Mouse (Mus musculus) heart, postnatal 36 days (tissue): ENCODE results near the gene Bcas1. TPM values are rescaled to one million over a fixed set of nuclear protein-coding genes. Genes with fewer than 3 reads are reported as not detected.

Experiments used
- DNase-seq, 2 experiments: peaks; one replicate each; pipeline ENCODE4 v3.0.0; 2021 to 2022
- intact Hi-C: fragments of 180-260 bp; cut with DNase I; formaldehyde crosslinking; loops from one replicate; pipeline ENCODE4 v1.15.1; 2025
- total RNA-seq, 2 experiments: library from RNA; stranded (reverse); gene quantifications; 2 replicates each; pipeline ENCODE4 v1.2.3; 2021

Bcas1 gene
- total RNA-seq, 2 experiments from 2014 or later, result not detected

DNA sequence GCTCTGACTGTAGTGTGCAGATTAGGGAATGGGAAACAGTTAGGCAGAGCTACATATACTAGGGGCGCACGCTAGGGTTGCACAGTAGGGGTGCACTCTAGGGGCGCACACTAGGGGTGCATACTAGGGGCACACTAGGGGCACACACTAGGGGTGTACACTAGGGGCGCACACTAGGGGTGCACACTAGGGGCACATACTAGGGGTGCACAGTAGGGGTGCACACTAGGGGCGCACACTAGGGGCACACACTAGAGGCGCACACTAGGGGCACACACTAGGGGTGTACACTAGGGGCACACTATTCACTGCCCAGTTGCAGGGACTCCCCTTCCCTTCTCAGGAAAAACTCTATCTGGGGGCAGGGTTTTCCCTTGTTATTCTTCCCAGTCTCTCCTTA, 75.8 kb downstream of the Bcas1 start:
- intact Hi-C loops, result no loop called here
- DNase-seq, result no peak

- no peak for DNase-seq
- intact Hi-C loops, result no loop called here
Measured at GRCm38 (mm10) chr2:170349784-170350183, 77.9 kb downstream of the Bcas1 start.

- intact Hi-C loops, result no loop called here
- DNase-seq, result no peak
Measured at GRCm38 (mm10) chr2:170349096-170349495, 78.5 kb downstream of the Bcas1 start.

DNA sequence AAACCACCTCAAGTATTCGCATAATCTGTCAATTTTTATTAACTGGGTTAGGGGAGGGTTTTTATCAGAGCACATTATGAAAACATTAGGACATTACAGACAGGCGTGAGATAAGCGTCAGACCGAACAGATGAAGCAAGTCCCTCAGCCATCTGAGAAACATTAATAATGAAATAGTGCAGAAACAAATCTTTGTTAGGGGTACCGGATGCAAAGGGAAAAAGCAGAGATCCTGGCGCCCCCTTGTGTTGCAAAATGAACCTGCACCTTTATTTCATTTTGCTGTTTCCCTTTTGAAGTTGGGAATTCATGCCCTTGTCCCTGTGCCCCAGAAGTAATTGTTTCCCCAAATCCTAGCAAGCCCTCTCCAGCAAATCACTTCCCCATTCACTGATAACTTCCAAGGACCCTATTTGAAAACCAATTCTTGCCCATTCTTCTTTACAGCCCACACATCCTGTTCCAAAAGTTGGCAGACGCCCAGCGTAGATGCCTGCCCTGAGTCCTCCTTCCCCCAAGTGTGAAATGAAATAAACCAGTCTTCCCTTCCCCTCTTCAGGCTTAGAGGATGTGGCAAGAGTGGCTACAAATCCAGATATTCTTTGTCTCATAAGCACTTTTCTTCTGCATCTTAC, 80.4 kb downstream of the Bcas1 start:
- peak; percentile 70 to 73 for DNase-seq
- intact Hi-C loops, result no loop called here

- intact Hi-C loops, result no loop called here
- DNase-seq, result peak in 1 of 2 experiments; percentile 15
Measured at GRCm38 (mm10) chr2:170345410-170345793, 82.2 kb downstream of the Bcas1 start.

- no peak for DNase-seq
- intact Hi-C loops, result no loop called here
Measured at GRCm38 (mm10) chr2:170344502-170345409, 82.9 kb downstream of the Bcas1 start.

DNA sequence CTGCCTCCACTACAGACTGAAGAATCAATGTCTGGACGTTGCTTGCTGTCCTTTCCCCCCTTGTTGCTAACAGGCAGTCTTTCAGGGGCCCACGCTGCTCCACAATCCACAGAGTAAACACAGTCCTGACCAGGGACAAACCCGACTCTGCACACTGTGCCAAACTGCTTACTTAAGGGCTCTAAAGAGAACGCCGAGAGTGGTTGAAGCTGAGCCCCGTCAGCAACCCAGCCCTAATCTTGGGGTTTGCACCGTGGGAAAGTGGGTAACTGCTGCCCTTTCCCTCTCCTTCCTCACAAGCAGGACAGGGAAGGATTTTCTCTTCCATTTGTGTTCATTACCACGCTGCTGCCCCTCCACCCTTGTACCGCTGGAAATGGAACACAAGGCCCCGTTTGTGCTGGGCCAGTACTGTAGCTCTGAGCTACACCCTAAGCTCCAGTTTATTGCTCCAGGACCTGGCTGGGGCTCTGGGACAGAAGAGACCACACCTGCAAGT, 83.8 kb downstream of the Bcas1 start:
- intact Hi-C loops, result loop anchor here (1.0 to 2.0 kb wide), 2 partner anchors 21 to 227 kb away; no protein-coding TSS in a partner anchor
- DNase-seq, result no peak

DNA sequence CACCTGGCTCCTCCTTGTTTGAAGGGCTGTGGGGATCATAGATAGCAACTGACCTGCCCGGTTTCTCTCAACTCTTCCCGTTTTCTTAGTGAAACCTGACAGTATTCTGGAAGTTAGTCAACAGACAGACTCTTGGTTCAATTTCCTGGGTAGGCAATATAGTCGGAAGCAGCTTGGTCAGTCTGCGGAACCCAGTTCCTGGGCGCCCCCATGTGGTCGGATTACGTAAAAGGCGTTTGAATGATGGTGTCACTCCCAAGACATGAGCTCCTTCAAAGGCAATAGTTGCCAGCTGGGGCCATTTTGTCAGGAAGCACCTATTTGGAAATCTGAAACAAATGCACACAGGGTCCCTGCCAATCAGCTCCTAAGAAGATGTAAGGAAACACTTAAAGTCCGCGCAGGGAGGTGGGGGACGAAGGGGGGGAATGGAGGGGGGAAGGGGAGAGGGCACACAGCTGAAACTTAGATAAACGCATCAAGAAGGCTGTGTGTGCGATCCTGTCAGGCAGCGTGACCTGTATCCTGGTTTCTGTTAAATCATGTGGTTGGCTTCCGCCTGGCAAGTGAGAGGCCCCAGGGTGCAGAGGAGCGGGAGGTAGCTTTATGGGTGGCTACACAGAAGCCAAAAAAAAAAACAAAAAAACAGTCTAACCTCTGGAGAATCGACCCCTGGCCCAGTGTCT, 84.4 kb downstream of the Bcas1 start:
- peak; percentile 63 to 76 for DNase-seq
- intact Hi-C loops, result loop anchor here (1.0 to 2.0 kb wide), 2 partner anchors 20 to 226 kb away; no protein-coding TSS in a partner anchor

DNA sequence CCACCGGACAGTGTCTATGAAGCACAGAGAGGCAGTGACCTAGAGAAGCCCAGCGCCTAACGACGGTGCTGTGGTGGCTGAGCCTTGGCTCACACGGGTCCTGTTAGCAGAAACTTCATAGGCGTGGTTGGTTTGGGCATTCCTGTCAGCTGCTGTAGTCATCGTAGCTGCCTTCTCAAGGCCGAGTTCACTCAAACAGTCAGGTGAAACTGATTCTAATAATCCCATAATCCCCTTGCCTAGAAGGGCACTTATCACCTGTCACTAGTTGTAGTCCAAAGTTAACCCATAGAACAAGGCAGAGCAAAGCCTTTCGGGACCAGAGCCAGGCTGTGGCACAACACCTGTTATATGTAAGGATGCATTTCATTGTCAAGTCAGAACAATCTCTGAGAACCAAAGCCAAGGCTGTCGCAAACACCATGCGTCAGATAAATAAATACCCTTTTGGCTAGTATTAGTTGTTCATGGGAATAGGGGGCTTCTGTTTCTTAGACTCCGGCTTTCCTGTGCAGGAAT, 85.3 kb downstream of the Bcas1 start:
- intact Hi-C loops, result loop anchor here (2.0 kb wide), 1 partner anchor 20 kb away; no protein-coding TSS in a partner anchor
- no peak for DNase-seq

DNA sequence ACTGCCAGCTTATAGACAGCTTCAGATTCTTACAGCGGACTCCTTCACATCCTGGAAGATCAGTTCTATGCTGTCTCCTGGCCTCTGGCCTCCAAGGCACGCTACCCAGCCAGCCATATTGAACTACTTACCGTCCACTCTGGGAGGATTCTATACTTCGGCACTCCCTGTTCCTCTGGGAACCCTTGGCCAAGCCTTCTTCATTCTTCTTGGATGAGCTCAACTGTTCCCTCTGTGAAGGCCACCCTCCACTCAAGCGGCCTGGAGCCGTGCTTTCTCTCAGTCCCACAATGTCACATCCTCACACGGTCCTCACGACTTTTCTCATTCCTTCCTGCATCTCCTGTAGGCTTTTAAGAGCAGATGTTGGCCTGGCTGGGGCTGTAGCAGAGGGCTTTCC, 86.5 kb downstream of the Bcas1 start:
- DNase-seq, result no peak
- intact Hi-C loops, result no loop called here

DNA sequence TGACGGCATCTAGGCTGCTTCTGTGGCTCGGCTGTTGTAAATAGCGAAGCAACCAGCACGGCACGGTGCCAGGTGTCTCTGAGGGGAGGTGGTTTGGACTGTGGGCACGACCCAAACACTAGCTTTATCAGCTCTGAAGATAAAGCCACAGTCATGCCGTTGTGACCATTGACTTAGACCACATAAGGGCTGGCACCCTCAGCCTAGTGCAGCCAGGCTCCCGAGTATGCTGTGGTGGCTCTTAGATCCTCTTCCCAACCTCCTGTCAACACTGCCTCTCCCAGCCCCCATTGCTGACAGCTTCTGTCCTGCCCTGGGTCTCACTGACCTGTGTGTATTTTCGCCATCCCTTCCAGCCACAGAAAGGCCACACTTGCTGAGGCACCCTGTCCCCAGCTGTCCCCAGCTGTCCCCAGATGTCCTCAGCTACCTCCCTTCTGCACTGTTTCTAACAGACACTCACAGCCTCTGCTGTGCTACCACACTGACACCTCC, 91.3 kb downstream of the Bcas1 start:
- peak in 1 of 2 experiments; percentile 48 for DNase-seq
- intact Hi-C loops, result no loop called here

DNA sequence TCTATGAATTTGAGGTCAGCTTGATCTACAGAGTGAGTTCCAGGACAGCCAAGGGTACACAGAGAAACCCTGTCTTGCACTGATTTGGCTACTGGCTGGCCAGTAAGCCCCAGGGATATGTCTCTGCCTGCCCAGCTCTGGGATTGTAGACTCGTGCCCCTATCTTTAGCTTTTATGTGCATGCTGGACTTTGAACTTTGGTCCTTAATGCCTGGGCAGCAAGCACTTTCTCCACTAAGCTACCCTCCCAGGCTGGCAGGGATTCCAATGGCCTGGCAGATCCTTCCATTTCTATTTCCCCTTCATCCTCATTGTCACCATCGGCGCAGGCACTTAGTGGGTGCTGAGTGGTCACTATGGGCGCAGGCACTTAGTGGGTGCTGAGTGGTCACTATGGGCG, 92.5 kb downstream of the Bcas1 start:
- intact Hi-C loops, result no loop called here
- DNase-seq, result no peak

DNA sequence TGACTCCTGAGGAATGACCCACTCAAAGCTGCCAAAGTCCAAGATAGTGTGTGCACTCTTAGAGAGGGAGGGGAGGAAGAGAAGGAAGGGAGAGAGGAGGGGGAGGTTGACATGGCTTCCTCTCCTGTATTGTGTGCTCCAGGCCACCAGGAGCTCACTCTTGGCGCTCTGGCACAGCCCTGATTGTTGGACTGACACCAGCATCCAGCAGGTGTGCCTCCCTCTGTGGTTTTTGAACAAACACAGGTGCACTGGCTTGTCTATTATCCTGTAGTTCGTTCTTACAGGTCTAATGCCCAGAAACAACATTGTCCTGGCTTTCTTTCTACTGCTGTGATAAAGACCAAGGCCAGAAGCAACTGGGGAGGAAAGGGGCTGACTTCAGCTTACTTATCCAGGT, 95.8 kb downstream of the Bcas1 start:
- intact Hi-C loops, result no loop called here

DNA sequence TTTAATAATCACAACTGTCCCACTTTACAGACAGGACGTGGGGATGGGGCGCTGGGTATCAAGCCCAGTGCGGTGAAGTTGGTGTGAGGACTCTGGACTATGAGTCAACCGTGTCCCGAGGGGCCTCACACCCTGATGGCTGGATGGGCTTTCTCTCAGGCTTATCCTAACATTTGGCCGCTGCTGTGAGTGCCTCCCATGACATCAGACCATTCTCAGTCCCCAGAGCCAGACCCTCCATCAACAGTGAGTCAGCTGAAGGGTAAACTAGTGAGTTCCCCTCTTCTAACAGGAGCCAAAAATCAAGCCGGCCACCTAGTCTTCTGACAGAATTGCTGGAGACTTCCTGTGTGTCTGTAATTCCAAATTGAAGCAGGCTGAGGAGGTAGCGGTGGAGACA, 97.2 kb downstream of the Bcas1 start:
- intact Hi-C loops, result no loop called here
- DNase-seq, result peak; percentile 61 to 65

More for the DNA sequence above, 95.8 kb downstream of the Bcas1 start:
- no peak for DNase-seq

- intact Hi-C loops, result no loop called here
- peak in 1 of 2 experiments; percentile 34 for DNase-seq
Measured at GRCm38 (mm10) chr2:170329921-170330320, 97.7 kb downstream of the Bcas1 start.

- intact Hi-C loops, result loop anchor here (2.0 kb wide), 1 partner anchor 19 kb away; no protein-coding TSS in a partner anchor
- DNase-seq, result peak in 1 of 2 experiments; percentile 55
Measured at GRCm38 (mm10) chr2:170323925-170324347, 103.7 kb downstream of the Bcas1 start.

GRCm38 (mm10) chr2:170322013-170322414, 105.6 kb downstream of the Bcas1 start:
- intact Hi-C loops, result loop anchor here (2.0 kb wide), 1 partner anchor 21 kb away; no protein-coding TSS in a partner anchor
- peak in 1 of 2 experiments; percentile 49 for DNase-seq

DNA sequence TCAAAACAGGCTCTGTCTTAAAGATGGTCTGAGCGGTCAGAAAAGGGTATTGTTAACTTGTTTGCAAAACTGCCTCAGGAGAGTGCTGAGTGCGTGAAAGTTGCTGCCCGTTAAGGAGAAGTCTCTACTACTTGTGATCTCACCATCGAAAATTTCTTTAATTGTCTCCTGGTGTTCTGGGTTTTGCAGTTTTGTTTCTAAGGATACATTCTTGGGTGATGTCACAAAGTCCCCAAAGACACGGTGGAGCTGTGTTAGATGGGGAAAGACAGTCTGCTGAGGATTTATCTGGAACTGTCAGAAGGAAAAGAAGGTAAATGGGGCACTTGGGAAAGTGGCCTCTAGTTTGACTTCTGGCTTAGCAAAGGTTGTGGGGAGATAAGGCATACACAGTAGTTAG, 106.1 kb downstream of the Bcas1 start:
- peak in 1 of 2 experiments; percentile 46 for DNase-seq
- intact Hi-C loops, result no loop called here

DNA sequence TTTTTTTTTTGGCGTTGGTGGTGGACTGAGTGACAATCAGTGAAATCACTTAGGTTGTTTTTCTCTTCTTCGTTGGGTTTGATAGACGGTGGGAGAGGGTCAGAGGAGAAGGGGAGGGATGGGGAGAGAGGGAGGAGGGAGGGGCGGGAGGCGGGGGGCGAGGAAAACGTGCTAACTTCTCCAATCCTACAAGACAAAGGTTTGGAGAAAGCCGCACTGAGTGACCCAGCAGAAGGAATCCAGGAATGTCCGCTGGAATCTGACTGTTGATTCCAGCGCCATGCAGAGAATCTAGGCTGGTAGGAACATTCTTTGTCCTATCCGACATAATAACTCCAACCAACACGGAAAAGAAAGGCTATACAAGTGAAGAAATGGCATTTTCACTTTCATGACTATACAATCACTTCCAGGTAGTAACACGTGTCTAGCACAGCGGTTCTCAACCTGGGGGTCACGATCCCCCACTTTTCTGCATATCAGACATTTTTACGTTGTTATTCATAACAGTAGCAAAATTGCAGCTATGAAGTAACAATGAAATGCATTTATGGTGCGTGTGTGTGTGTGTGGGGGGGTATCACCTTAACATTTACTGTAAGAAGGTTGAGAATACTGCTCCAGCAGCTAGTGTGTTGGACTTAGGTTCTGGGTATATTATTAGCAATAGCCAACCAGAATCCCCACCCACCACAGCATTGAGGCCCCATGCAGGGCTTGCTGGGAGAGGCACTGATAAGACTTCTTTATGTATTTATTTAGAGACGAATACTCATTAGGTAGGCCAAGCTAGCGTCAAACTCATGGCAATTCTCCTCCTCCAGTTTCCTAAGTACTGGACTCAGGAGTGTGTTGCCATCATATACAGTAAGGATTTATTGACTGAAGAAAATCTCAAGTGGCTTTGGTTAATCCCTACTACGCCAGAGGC, 107.8 kb downstream of the Bcas1 start:
- intact Hi-C loops, result loop anchor here (1.0 to 5.0 kb wide), 4 partner anchors 51 to 203 kb away; no protein-coding TSS in a partner anchor
- DNase-seq, result no peak
